Mouse (Mus musculus) layer of hippocampus, postnatal 14 days (tissue): ENCODE measurements around the gene Tmprss15. TPM values are rescaled to one million over a fixed set of nuclear protein-coding genes. Genes with fewer than 3 reads are reported as not detected.

ENCODE experiments used
- DNase-seq, 2 experiments: peaks; one replicate each; pipeline ENCODE4 v3.0.0; 2021 to 2022; ENCODE audit warnings: low spot score in 2 of 2, mixed read lengths in 1 of 2
- long read RNA-seq, 2 experiments: library from polyadenylated mRNA; stranded (forward); transcript quantifications; one replicate each; pipeline ENCODE4 v2.0.0; 2021
- total RNA-seq, 2 experiments: library from RNA; stranded (reverse); gene quantifications; 2 replicates each; pipeline ENCODE4 v1.2.3; 2021

Gene Tmprss15
- total RNA-seq = not detected
- long read RNA-seq, experiment 1 = 0 reads
- long read RNA-seq, experiment 2 = 0 reads

- DNase-seq = no peak
Measured at GRCm38 (mm10) chr16:79090997-79091396, at the start of gene Tmprss15. Gene Tmprss15, minus strand, starts transcription at chr16:79091097.

GRCm38 (mm10) chr16:79114879-79115278 is 24.0 kb upstream of the Tmprss15 start:
- DNase-seq = no peak

- no peak for DNase-seq
Measured at GRCm38 (mm10) chr16:79109516-79109915, 18.6 kb upstream of the Tmprss15 start.

GRCm38 (mm10) chr16:79108969-79109368 is 18.1 kb upstream of the Tmprss15 start:
- peak in 1 of 2 experiments; percentile 1 for DNase-seq

GRCm38 (mm10) chr16:79100325-79100724 is 9.4 kb upstream of the Tmprss15 start:
- no peak for DNase-seq

- no peak for DNase-seq
Measured at GRCm38 (mm10) chr16:79098321-79098720, 7.4 kb upstream of the Tmprss15 start.

GRCm38 (mm10) chr16:79086550-79086949 is 4.3 kb downstream of the Tmprss15 start:
- DNase-seq = no peak

GRCm38 (mm10) chr16:79063848-79064247 is 27.0 kb downstream of the Tmprss15 start:
- no peak for DNase-seq

GRCm38 (mm10) chr16:79058775-79059558 is 31.9 kb downstream of the Tmprss15 start:
- DNase-seq = peak; percentile 19 to 36

- DNase-seq = no peak
Measured at GRCm38 (mm10) chr16:79032593-79032992, 58.3 kb downstream of the Tmprss15 start.

GRCm38 (mm10) chr16:79002812-79003211 is 88.1 kb downstream of the Tmprss15 start:
- DNase-seq = no peak

- no peak for DNase-seq
Measured at GRCm38 (mm10) chr16:79001679-79002078, 89.2 kb downstream of the Tmprss15 start.

- no peak for DNase-seq
Measured at GRCm38 (mm10) chr16:78976384-78976783, 114.5 kb downstream of the Tmprss15 start.

GRCm38 (mm10) chr16:78974099-78974498 is 116.8 kb downstream of the Tmprss15 start:
- DNase-seq = no peak

- DNase-seq = peak in 1 of 2 experiments; percentile 32
Measured at GRCm38 (mm10) chr16:78969091-78969731, 121.7 kb downstream of the Tmprss15 start.

GRCm38 (mm10) chr16:78957434-78957833 is 133.5 kb downstream of the Tmprss15 start:
- DNase-seq = no peak

GRCm38 (mm10) chr16:78950359-78950758 is 140.5 kb downstream of the Tmprss15 start:
- DNase-seq = peak in 1 of 2 experiments; percentile 21

GRCm38 (mm10) chr16:78937755-78938154 is 153.1 kb downstream of the Tmprss15 start:
- no peak for DNase-seq

- DNase-seq = no peak
Measured at GRCm38 (mm10) chr16:78934298-78934697, 156.6 kb downstream of the Tmprss15 start.

- DNase-seq = no peak
Measured at GRCm38 (mm10) chr16:78931287-78932025, 159.4 kb downstream of the Tmprss15 start.

GRCm38 (mm10) chr16:78930382-78931286 is 160.3 kb downstream of the Tmprss15 start, which contains the start of gene Chodl:
Gene Chodl, plus strand, starts transcription at chr16:78930948.
- DNase-seq = peak; percentile 7 to 12
